Mouse (Mus musculus) C2C12 (cell line): Measurements from ENCODE around the gene Stk10.

ENCODE experiments used
- CEBPB ChIP-seq: IDR thresholded peaks from one replicate; pipeline ENCODE4 v1.6.1; 2011; ENCODE audit warnings: low read depth, mild to moderate bottlenecking, control low read depth, moderate library complexity
- CTCF ChIP-seq: IDR thresholded peaks from one replicate; pipeline ENCODE4 v1.5.1; 2011; ENCODE audit not compliant: control insufficient read depth, insufficient read depth, insufficient read length
- FOSL1 ChIP-seq: IDR thresholded peaks from one replicate; pipeline ENCODE4 v1.8.0; 2011; ENCODE audit warnings: mild to moderate bottlenecking, low read length; ENCODE audit not compliant: poor library complexity, insufficient read depth, severe bottlenecking
- MAX ChIP-seq: IDR thresholded peaks from one replicate; pipeline ENCODE4 v1.6.1; 2011; ENCODE audit warnings: mild to moderate bottlenecking, control low read depth

DNA sequence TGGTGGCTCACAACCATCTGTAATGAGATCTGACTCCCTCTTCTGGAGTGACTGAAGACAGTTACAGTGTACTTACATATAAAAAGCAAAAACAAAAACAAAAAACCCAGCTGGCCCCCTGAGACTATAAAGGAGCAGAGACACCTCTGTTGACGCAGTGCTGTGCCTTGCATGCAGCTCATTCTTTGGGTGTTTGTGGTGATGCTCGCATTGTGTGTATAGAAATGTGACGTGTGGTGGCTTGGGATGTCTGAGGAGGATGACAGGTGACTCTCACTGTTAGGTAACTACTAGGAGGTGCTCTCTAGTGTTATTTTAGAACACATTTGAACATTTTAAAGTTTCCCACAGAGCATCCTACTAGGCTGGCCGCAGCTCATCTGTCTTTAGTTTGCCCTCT, 2.5 kb downstream of the Stk10 start:
- TF ChIP-seq CTCF = no peak
- no peak for TF ChIP-seq CEBPB
- no peak for TF ChIP-seq MAX
- no peak for TF ChIP-seq FOSL1
